Mouse (Mus musculus): ENCODE measurements around the gene Crnn. TPM values are rescaled to one million over a fixed set of nuclear protein-coding genes. Genes with fewer than 3 reads are reported as not detected.

Crnn gene
- polyA plus RNA-seq (2012): not detected in 2 replicates

DNA sequence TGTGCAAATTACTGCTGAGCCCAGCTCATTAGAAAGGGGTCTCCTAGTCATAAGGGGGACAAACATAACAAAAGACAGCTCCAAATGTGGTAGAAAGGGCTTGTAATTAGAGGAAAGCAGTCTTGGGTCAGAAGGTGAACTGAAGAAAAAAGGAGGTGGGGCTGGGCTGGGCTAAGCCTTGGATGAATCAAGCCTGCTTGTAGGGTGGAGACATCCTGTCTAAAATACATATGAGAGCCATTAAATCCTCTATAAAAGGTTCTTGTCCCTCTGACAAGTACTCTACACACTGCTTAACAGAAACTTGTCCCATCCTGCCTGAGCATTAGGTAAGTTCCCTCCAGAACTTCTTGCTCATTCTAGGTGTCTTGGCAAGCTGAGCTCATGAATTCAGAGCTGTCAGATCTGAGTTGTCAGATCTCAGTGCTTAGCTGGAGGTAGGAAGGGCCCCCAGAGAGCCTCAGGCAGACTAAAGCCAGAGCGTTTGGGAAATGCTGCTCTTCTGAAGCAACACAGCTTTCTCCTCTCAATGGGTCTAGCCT lies at the start of gene Crnn:
Gene Crnn (plus strand): TSS at position 278 of the 542 bp plus-strand sequence.
- Histone ChIP-seq H3K36me3 (ENCODE audit: control insufficient read depth) (no peaks in the 10 kb centered on the region), H3K27me3 (ENCODE audit: control insufficient read depth) (no peaks in the 10 kb centered on the region), H3K4me1 (ENCODE audit: control insufficient read depth) (no peaks in the 10 kb centered on the region), H3K4me3 (replicated peaks) (no peak within 1 kb of the TSS), H3K9me3 (ENCODE audit: control insufficient read depth, low read length) (no peaks in the 10 kb centered on the region; the same call in 1 of the 2 replicates)
- TF ChIP-seq GATA1 (IDR thresholded peaks at IDR 0.05; ENCODE audit: low read length) (no peak), TAL1 (IDR thresholded peaks at IDR 0.05; ENCODE audit: low read length) (no peak)

DNA sequence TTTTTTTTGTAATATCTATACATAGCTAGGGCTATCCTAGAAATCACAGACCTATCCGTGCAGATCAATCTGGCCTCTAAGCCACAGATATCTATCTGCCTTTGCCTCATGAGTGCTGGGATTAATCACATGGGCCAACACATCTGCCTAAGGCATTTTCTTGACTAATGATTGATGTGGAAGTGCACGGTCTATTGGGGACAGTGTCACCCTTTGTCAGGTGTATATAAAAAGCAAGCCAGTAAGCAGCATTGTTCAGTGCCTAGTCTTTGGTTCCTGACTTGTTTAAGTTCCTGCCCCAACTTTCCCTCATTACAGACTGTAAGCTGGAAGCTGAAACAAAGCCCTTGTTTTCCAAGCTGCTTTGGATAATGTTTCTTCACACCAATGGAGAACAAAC lies 48.1 kb upstream of the Crnn start:
- H3K4me1 ChIP-seq (ENCODE audit: control insufficient read depth): no peaks in the 10 kb centered on the region
- no peaks in the 10 kb centered on the region for H3K27me3 ChIP-seq (ENCODE audit: control insufficient read depth)
- H3K9me3 ChIP-seq (ENCODE audit: control insufficient read depth, low read length): 0 out of 2 replicates have a peak, but pooled peaks cover 4% of the 10 kb centered on the region
- TF ChIP-seq GATA1 (IDR thresholded peaks at IDR 0.05; ENCODE audit: low read length) (no peak), TAL1 (IDR thresholded peaks at IDR 0.05; ENCODE audit: low read length) (no peak)
- no peak overlapping the region for H3K4me3 ChIP-seq (replicated peaks)
- H3K36me3 ChIP-seq (ENCODE audit: control insufficient read depth): no peaks in the 10 kb centered on the region

DNA sequence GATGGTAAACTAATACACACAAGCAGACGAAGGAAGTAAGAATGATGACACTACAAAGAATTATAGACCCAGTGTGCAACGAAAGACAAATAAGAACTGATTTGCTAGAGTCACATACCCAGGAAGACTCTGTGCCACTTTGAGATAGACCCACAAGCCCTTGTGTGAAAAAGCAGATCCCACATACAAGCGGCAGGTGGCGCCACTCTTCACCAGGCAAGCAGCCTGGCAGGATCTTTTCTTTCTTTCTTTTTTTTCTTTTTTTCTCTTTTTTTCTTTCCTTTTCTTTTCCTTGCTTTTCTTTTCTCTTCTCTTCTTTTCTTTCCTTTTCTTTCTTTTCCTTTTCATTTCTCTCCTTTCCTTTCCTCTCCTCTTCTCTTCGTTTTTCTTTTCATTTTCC lies 32.9 kb upstream of the Crnn start:
- Histone ChIP-seq H3K4me3 (replicated peaks) (no peak overlapping the region), H3K27me3 (ENCODE audit: control insufficient read depth) (no peaks in the 10 kb centered on the region), H3K4me1 (ENCODE audit: control insufficient read depth) (no peaks in the 10 kb centered on the region), H3K36me3 (ENCODE audit: control insufficient read depth) (no peaks in the 10 kb centered on the region), H3K9me3 (ENCODE audit: control insufficient read depth, low read length) (no peaks in the 10 kb centered on the region)
- no peak for TF ChIP-seq TAL1 (IDR thresholded peaks at IDR 0.05; ENCODE audit: low read length)
- no peak for TF ChIP-seq GATA1 (IDR thresholded peaks at IDR 0.05; ENCODE audit: low read length)

DNA sequence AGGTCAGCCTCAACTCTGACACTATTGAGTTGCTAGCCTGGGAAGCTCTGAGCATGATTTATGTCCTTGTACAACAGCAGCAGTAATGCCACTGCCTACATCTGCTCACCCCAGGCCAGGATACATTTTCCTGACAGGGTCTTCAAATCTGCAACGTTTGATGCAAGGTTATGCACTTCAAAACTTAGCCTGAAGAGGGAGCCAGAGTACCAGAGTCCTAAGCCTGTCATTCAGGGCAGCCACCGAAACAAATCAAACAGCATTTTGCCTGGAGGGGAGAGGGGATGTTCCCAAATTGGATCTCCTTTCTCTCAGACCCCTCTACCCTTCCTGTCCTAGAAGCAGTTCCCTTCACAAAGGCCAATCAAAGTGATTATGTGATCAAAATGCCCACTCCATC lies 30.1 kb upstream of the Crnn start:
- Histone ChIP-seq H3K27me3 (ENCODE audit: control insufficient read depth) (no peaks in the 10 kb centered on the region), H3K36me3 (ENCODE audit: control insufficient read depth) (no peaks in the 10 kb centered on the region), H3K9me3 (ENCODE audit: control insufficient read depth, low read length) (no peaks in the 10 kb centered on the region), H3K4me3 (replicated peaks) (no peak overlapping the region), H3K4me1 (ENCODE audit: control insufficient read depth) (no peaks in the 10 kb centered on the region)
- TF ChIP-seq GATA1 (IDR thresholded peaks at IDR 0.05; ENCODE audit: low read length) (no peak), TAL1 (IDR thresholded peaks at IDR 0.05; ENCODE audit: low read length) (no peak)

DNA sequence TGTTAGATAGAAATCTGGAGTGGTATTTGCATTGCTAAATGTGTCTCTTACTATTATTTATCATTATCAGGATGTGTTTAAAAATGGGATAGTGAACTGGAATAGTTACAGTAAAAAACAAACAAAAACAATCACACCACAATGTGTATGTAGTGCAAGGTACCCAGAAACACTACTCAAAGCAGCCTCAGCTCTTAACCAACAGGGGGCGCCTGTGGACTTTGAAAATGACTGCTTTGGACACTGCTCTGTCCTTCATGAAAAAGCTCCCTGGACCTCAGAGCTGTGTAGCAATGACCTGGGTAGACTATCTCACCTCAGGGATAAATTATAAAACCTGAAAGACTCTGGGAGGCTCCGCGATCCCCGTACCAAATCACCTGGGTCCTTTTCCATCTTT lies 25.5 kb upstream of the Crnn start:
- Histone ChIP-seq H3K4me3 (replicated peaks) (no peak overlapping the region), H3K36me3 (ENCODE audit: control insufficient read depth) (no peaks in the 10 kb centered on the region), H3K4me1 (ENCODE audit: control insufficient read depth) (no peaks in the 10 kb centered on the region), H3K9me3 (ENCODE audit: control insufficient read depth, low read length) (no peaks in the 10 kb centered on the region), H3K27me3 (ENCODE audit: control insufficient read depth) (no peaks in the 10 kb centered on the region)
- no peak for TF ChIP-seq TAL1 (IDR thresholded peaks at IDR 0.05; ENCODE audit: low read length)

DNA sequence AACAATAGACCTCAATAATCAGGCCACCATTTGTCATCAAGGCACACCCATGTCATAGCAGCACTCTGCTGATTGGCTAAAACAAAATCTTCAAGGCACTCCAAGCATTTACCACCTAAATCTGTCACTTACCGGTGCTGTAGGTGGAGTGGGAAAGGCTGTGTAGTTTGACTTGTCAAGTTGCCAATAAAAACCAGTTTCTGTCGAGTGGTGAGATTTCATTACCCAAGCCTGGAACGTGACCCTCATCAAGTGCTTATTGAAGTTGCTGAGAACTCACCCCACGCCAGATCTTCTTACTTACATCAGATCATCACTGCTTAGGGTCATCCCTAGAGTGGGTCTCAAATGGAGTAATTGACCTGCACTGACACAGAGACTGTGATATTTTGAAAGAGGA lies 16.5 kb upstream of the Crnn start:
- H3K27me3 ChIP-seq (ENCODE audit: control insufficient read depth): no peaks in the 10 kb centered on the region
- no peaks in the 10 kb centered on the region for H3K36me3 ChIP-seq (ENCODE audit: control insufficient read depth)
- H3K4me1 ChIP-seq (ENCODE audit: control insufficient read depth): no peaks in the 10 kb centered on the region
- H3K9me3 ChIP-seq (ENCODE audit: control insufficient read depth, low read length): no peaks in the 10 kb centered on the region
- no peak overlapping the region for H3K4me3 ChIP-seq (replicated peaks)
- no peak for TF ChIP-seq TAL1 (IDR thresholded peaks at IDR 0.05; ENCODE audit: low read length)
- TF ChIP-seq GATA1 (IDR thresholded peaks at IDR 0.05; ENCODE audit: low read length): no peak

DNA sequence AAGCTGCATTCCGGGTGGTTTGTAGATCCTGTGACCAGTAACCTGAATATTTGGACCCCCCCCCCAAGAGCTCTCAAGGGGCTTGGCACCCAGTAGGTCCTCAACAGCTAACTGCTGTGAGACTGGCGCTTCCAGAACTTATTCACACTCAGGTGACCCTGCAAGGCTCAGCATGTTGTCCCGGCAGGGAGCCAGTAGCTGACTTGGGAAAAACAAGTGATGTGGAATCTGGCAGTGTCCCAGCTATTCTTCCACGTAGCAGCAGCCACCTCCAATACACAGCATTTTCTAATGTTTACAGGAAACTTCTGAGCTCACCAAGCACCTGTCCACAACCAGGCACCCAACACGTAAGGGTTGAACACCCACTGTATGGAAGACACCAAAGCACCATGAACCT lies 15.5 kb upstream of the Crnn start:
- TF ChIP-seq TAL1 (IDR thresholded peaks at IDR 0.05; ENCODE audit: low read length): no peak
- no peak for TF ChIP-seq GATA1 (IDR thresholded peaks at IDR 0.05; ENCODE audit: low read length)
- Histone ChIP-seq H3K9me3 (ENCODE audit: control insufficient read depth, low read length) (no peaks in the 10 kb centered on the region), H3K4me3 (replicated peaks) (no peak overlapping the region), H3K27me3 (ENCODE audit: control insufficient read depth) (no peaks in the 10 kb centered on the region), H3K36me3 (ENCODE audit: control insufficient read depth) (no peaks in the 10 kb centered on the region), H3K4me1 (ENCODE audit: control insufficient read depth) (no peaks in the 10 kb centered on the region)

DNA sequence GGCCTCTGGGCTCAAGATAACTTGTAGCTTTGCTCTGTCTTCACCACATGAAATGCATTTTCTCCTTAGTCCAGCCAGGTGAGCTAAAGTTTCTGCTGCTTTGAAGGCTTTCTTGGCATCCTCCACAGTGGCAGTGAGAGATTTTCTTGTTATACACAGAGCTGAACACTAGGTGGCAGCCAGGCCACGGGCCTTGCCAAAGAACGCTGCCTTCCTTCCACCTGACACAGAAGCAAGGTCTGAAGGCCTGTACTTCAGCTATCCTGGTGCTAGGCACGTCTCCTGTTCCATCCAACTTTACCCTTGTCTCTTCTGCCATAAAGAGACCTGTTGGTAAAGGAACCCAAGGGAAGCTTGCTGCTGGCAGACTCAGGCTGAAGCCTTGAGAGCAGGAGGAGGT lies 14.1 kb upstream of the Crnn start:
- TF ChIP-seq GATA1 (IDR thresholded peaks at IDR 0.05; ENCODE audit: low read length): no peak
- TF ChIP-seq TAL1 (IDR thresholded peaks at IDR 0.05; ENCODE audit: low read length): no peak
- no peaks in the 10 kb centered on the region for H3K9me3 ChIP-seq (ENCODE audit: control insufficient read depth, low read length)
- H3K4me1 ChIP-seq (ENCODE audit: control insufficient read depth): no peaks in the 10 kb centered on the region
- H3K27me3 ChIP-seq (ENCODE audit: control insufficient read depth): no peaks in the 10 kb centered on the region
- no peaks in the 10 kb centered on the region for H3K36me3 ChIP-seq (ENCODE audit: control insufficient read depth)
- no peak overlapping the region for H3K4me3 ChIP-seq (replicated peaks)

DNA sequence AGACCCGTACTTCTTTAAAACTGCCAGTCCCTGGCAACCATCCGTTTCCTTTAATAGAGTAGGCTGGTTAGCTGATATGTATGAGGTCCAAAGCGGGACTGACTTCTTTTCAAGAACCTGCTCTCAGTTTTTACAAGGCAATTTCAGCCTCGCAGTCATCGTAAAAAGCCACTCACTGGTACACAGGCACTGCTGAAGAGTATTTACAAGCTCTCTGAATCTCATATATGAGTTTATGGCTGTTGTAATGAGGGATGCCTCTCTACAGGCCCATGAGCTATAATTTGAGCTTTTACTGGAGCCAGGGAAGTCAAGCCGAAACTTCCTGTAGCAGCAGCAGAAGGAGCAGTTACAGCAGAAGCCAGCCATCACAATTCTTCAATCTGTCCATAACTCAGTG lies 17.9 kb downstream of the Crnn start:
- H3K27me3 ChIP-seq (ENCODE audit: control insufficient read depth): no peaks in the 10 kb centered on the region
- H3K4me1 ChIP-seq (ENCODE audit: control insufficient read depth): no peaks in the 10 kb centered on the region
- H3K36me3 ChIP-seq (ENCODE audit: control insufficient read depth): no peaks in the 10 kb centered on the region
- no peak overlapping the region for H3K4me3 ChIP-seq (replicated peaks)
- peaks cover 3% of the 10 kb centered on the region; the same call in 1 of the 2 replicates for H3K9me3 ChIP-seq (ENCODE audit: control insufficient read depth, low read length)
- TF ChIP-seq TAL1 (IDR thresholded peaks at IDR 0.05; ENCODE audit: low read length): no peak
- no peak for TF ChIP-seq GATA1 (IDR thresholded peaks at IDR 0.05; ENCODE audit: low read length)

DNA sequence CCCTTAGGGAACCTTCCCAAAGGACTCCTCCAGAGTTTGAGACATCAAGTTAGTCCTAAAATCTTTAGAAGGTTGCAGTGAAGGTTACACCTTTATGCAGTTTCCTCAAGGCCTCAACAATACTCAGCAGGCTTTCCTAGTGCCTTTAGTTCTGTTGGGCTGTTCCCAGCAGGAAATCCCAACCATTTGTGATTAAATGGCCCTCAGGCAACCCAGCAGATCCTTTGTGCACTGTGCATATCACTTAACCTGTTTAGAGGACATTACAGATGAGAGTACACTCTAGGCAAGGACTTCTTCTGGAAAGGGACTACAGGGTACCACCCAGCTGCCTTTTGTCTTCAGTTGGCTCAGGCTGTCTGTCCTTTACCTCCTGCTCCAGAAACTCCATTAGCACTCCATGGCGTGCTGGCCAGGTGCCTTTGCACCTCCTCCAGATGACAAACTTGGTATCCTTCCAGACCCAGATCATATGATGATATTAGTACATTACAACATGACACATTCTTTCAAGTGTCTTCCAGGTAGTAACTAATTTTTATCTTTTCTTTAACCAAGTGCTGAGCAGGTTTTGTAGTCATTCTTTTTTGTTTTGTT lies 18.5 kb downstream of the Crnn start:
- no peak for TF ChIP-seq GATA1 (IDR thresholded peaks at IDR 0.05; ENCODE audit: low read length)
- no peak for TF ChIP-seq TAL1 (IDR thresholded peaks at IDR 0.05; ENCODE audit: low read length)
- Histone ChIP-seq H3K27me3 (ENCODE audit: control insufficient read depth) (no peaks in the 10 kb centered on the region), H3K4me3 (replicated peaks) (no peak overlapping the region), H3K9me3 (ENCODE audit: control insufficient read depth, low read length) (peaks cover 6% of the 10 kb centered on the region; the same call in 1 of the 2 replicates), H3K4me1 (ENCODE audit: control insufficient read depth) (no peaks in the 10 kb centered on the region), H3K36me3 (ENCODE audit: control insufficient read depth) (no peaks in the 10 kb centered on the region)
